Mouse (Mus musculus) c-Kit-positive CD71-positive TER-119-negative erythroid progenitor cells, embryonic 14.5 days (primary cell): ENCODE data around the gene Dao.

ENCODE experiments used
- DNase-seq: peaks from one replicate; pipeline ENCODE4 v3.0.0-alpha.2; 2013; ENCODE audit warnings: low read depth

Dao gene

GRCm38 (mm10) chr5:113983541-113983940 lies 20.0 kb upstream of the Dao start:
- no peak for DNase-seq

GRCm38 (mm10) chr5:113984025-113984740 lies 19.3 kb upstream of the Dao start:
- peak; percentile 74 for DNase-seq

GRCm38 (mm10) chr5:113985737-113986136 lies 17.8 kb upstream of the Dao start:
- no peak for DNase-seq

- DNase-seq: no peak
Measured at GRCm38 (mm10) chr5:113986182-113986961, 17.1 kb upstream of the Dao start.

GRCm38 (mm10) chr5:113989437-113990024 lies 14.0 kb upstream of the Dao start:
- peak; percentile 75 for DNase-seq

GRCm38 (mm10) chr5:113990593-113990992 lies 12.9 kb upstream of the Dao start:
- DNase-seq: no peak

- no peak for DNase-seq
Measured at GRCm38 (mm10) chr5:113991141-113991540, 12.4 kb upstream of the Dao start.

- DNase-seq: peak; percentile 74
Measured at GRCm38 (mm10) chr5:113992339-113992831, 11.1 kb upstream of the Dao start.

- no peak for DNase-seq
Measured at GRCm38 (mm10) chr5:113993031-113993486, 10.4 kb upstream of the Dao start.

- no peak for DNase-seq
Measured at GRCm38 (mm10) chr5:113993487-113994465, 9.7 kb upstream of the Dao start, which contains the start of gene Ssh1. Gene Ssh1, minus strand, starts transcription at chr5:113993894.

- DNase-seq: no peak
Measured at GRCm38 (mm10) chr5:113996458-113996857, 7.0 kb upstream of the Dao start.

GRCm38 (mm10) chr5:113999382-113999781 lies 4.1 kb upstream of the Dao start:
- DNase-seq: no peak

GRCm38 (mm10) chr5:114004573-114004972 lies 1.1 kb downstream of the Dao start:
- DNase-seq: no peak

GRCm38 (mm10) chr5:114005100-114005499 lies 1.6 kb downstream of the Dao start:
- DNase-seq: no peak

- DNase-seq: no peak
Measured at GRCm38 (mm10) chr5:114006974-114007373, 3.5 kb downstream of the Dao start.

- DNase-seq: no peak
Measured at GRCm38 (mm10) chr5:114007753-114008453, 4.4 kb downstream of the Dao start.

GRCm38 (mm10) chr5:114009049-114009448 lies 5.5 kb downstream of the Dao start:
- DNase-seq: no peak

- DNase-seq: peak; percentile 34
Measured at GRCm38 (mm10) chr5:114015121-114015520, 11.6 kb downstream of the Dao start.

GRCm38 (mm10) chr5:114024390-114024789 lies 20.9 kb downstream of the Dao start:
- no peak for DNase-seq

- no peak for DNase-seq
Measured at GRCm38 (mm10) chr5:114024885-114025284, 21.4 kb downstream of the Dao start.
